Mouse (Mus musculus): ENCODE measurements around the gene Muc1. TPM values are rescaled to one million over a fixed set of nuclear protein-coding genes. Genes with fewer than 3 reads are reported as not detected.

Muc1 gene
- polyA plus RNA-seq (2017; shearing (Covaris generic)) = 1 to 10 TPM; 1.0 to 7.1 TPM

GRCm38 (mm10) chr3:89228836-89229235, at the start of gene Muc1:
Gene Muc1 (plus strand): TSS chr3:89229057.

GRCm38 (mm10) chr3:89183058-89183958, 45.5 kb upstream of the Muc1 start, which contains the start of gene Fam189b:
Gene Fam189b (plus strand): TSS chr3:89183143.

GRCm38 (mm10) chr3:89202253-89203141, 26.4 kb upstream of the Muc1 start, which contains the start of gene Gba:
Gene Gba (plus strand): TSS chr3:89202928.

GRCm38 (mm10) chr3:89214681-89215411, 14.0 kb upstream of the Muc1 start, which contains the start of gene Thbs3:
Gene Thbs3 (plus strand): TSS chr3:89215180.

GRCm38 (mm10) chr3:89226900-89227299, 2.0 kb upstream of the Muc1 start, which contains the start of gene Mtx1:
Gene Mtx1 (minus strand): TSS chr3:89227088.

GRCm38 (mm10) chr3:89245688-89246171, 16.9 kb downstream of the Muc1 start, which contains the start of gene Krtcap2:
Gene Krtcap2 (plus strand): TSS chr3:89245966.

GRCm38 (mm10) chr3:89246261-89247100, 17.6 kb downstream of the Muc1 start, which contains the start of gene Trim46:
Gene Trim46 (minus strand): TSS chr3:89246309.

GRCm38 (mm10) chr3:89259076-89259475, 30.2 kb downstream of the Muc1 start, which contains the start of gene Dpm3:
Gene Dpm3 (plus strand): TSS chr3:89259358.

GRCm38 (mm10) chr3:89270051-89270755, 41.3 kb downstream of the Muc1 start, which contains the start of gene Slc50a1:
Gene Slc50a1 (minus strand): TSS chr3:89270570.

GRCm38 (mm10) chr3:89280606-89281511, 52.0 kb downstream of the Muc1 start, which contains the start of gene Efna1:
Gene Efna1 (minus strand): TSS chr3:89281142.

Other genes with a start within 250 kb of the Muc1 start
- gene Rusc1, start 135.7 kb upstream of the Muc1 start, polyA plus RNA-seq (2017; shearing (Covaris generic)) = 10 to 100 TPM; 35.1 to 42.7 TPM
- gene Gm43738, start 128.0 kb upstream of the Muc1 start, polyA plus RNA-seq (2017; shearing (Covaris generic)) = not detected
- 10 to 100 TPM; 61.8 to 62.2 TPM for gene Fdps, start 127.1 kb upstream of the Muc1 start, polyA plus RNA-seq (2017; shearing (Covaris generic))
- not detected for gene Pklr, start 92.9 kb upstream of the Muc1 start, polyA plus RNA-seq (2017; shearing (Covaris generic))
- 1 to 10 TPM in 1 of 2 experiments, under 1 TPM in 1; 0.21 to 1.6 TPM for gene Hcn3, start 68.9 kb upstream of the Muc1 start, polyA plus RNA-seq (2017; shearing (Covaris generic))
- 10 to 100 TPM; 88.4 to 94.5 TPM for gene Clk2, start 64.3 kb upstream of the Muc1 start, polyA plus RNA-seq (2017; shearing (Covaris generic))
- gene Scamp3, start 51.6 kb upstream of the Muc1 start, polyA plus RNA-seq (2017; shearing (Covaris generic)) = 100 to 1,000 TPM; 255 to 261 TPM
- gene Fam189b, start 45.9 kb upstream of the Muc1 start, polyA plus RNA-seq (2017; shearing (Covaris generic)) = 100 to 1,000 TPM; 134 to 154 TPM
- gene Gba, start 26.1 kb upstream of the Muc1 start, polyA plus RNA-seq (2017; shearing (Covaris generic)) = 100 to 1,000 TPM; 105 to 146 TPM
- 1 to 10 TPM in 1 of 2 experiments, under 1 TPM in 1; 0.90 to 4.0 TPM for gene Thbs3, start 13.9 kb upstream of the Muc1 start, polyA plus RNA-seq (2017; shearing (Covaris generic))
- 100 to 1,000 TPM in 1 of 2 experiments, 10 to 100 TPM in 1; 89.5 to 127 TPM for gene Mtx1, start 2.0 kb upstream of the Muc1 start, polyA plus RNA-seq (2017; shearing (Covaris generic))
- gene Krtcap2, start 16.9 kb downstream of the Muc1 start, polyA plus RNA-seq (2017; shearing (Covaris generic)) = 100 to 1,000 TPM; 225 to 294 TPM
- gene Trim46, start 17.3 kb downstream of the Muc1 start, polyA plus RNA-seq (2017; shearing (Covaris generic)) = 1 to 10 TPM; 1.6 to 4.9 TPM
- 100 to 1,000 TPM in 1 of 2 experiments, 10 to 100 TPM in 1; 81.3 to 120 TPM for gene Dpm3, start 30.3 kb downstream of the Muc1 start, polyA plus RNA-seq (2017; shearing (Covaris generic))
- 100 to 1,000 TPM; 210 to 250 TPM for gene Slc50a1, start 41.5 kb downstream of the Muc1 start, polyA plus RNA-seq (2017; shearing (Covaris generic))
- gene Efna1, start 52.1 kb downstream of the Muc1 start, polyA plus RNA-seq (2017; shearing (Covaris generic)) = not detected
- gene Efna3, start 93.9 kb downstream of the Muc1 start, polyA plus RNA-seq (2017; shearing (Covaris generic)) = under 1 TPM in 1 of 2 experiments, not detected in 1; 0.15 TPM
- 1 to 10 TPM in 1 of 2 experiments, under 1 TPM in 1; 0.79 to 1.4 TPM for gene Efna4, start 109.0 kb downstream of the Muc1 start, polyA plus RNA-seq (2017; shearing (Covaris generic))
- gene Adam15, start 120.9 kb downstream of the Muc1 start, polyA plus RNA-seq (2017; shearing (Covaris generic)) = 10 to 100 TPM; 10.1 to 23.0 TPM
- gene Dcst2, start 132.9 kb downstream of the Muc1 start, polyA plus RNA-seq (2017; shearing (Covaris generic)) = under 1 TPM; 0.13 to 0.32 TPM
- gene Dcst1, start 136.2 kb downstream of the Muc1 start, polyA plus RNA-seq (2017; shearing (Covaris generic)) = under 1 TPM in 1 of 2 experiments, not detected in 1; 0.47 TPM
- 10 to 100 TPM; 34.1 to 67.8 TPM for gene Zbtb7b, start 165.7 kb downstream of the Muc1 start, polyA plus RNA-seq (2017; shearing (Covaris generic))
- under 1 TPM; 0.37 to 0.44 TPM for gene Lenep, start 173.7 kb downstream of the Muc1 start, polyA plus RNA-seq (2017; shearing (Covaris generic))
- gene Flad1, start 182.8 kb downstream of the Muc1 start, polyA plus RNA-seq (2017; shearing (Covaris generic)) = 10 to 100 TPM; 47.1 to 56.8 TPM
- gene Cks1b, start 189.3 kb downstream of the Muc1 start, polyA plus RNA-seq (2017; shearing (Covaris generic)) = 10 to 100 TPM; 48.3 to 73.9 TPM
- 10 to 100 TPM; 64.1 to 73.7 TPM for gene Shc1, start 189.4 kb downstream of the Muc1 start, polyA plus RNA-seq (2017; shearing (Covaris generic))
- 10 to 100 TPM; 51.9 to 61.8 TPM for gene Pygo2, start 201.2 kb downstream of the Muc1 start, polyA plus RNA-seq (2017; shearing (Covaris generic))
- gene Pbxip1, start 207.6 kb downstream of the Muc1 start, polyA plus RNA-seq (2017; shearing (Covaris generic)) = 100 to 1,000 TPM in 1 of 2 experiments, 10 to 100 TPM in 1; 66.6 to 119 TPM
- 10 to 100 TPM; 22.2 to 23.7 TPM for gene Pmvk, start 225.5 kb downstream of the Muc1 start, polyA plus RNA-seq (2017; shearing (Covaris generic))

Measured in activated CD4-positive, CD25-positive, alpha-beta regulatory T cell (primary cell).